Mouse (Mus musculus) embryo, embryonic 11.5 days (tissue): ENCODE data around the gene Ltbp1.

Source experiments
- DNase-seq: peaks from one replicate; pipeline ENCODE4 v3.0.0-alpha.2; 2012; ENCODE audit warnings: low read depth, low spot score

Ltbp1 gene

DNA sequence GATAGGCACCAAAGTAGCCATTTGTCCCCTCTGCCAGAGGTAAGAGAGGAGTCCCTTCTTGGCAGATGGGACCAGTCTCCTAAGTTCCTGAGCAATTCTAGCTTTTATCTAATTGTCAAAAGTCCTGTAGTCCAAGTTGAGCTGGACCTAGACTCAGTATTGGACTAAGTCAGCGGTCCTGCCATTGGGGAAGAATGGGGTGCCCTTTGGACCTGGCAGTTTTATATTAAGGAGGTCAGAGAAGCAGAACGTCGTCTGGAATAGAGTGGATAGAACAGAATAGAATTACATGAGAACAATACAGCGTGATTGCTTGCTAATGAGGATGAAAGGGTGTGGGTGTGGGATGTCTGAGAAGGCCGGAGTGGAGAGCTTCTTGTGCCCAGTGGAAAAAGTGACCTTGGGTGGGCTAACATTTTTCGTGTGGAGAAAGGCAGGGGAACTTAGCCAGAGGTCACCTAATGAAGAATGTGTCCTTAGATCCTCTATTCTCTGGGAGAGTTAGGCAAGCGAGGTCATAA is 167.4 kb downstream of the Ltbp1 start:
- no peak for DNase-seq

DNA sequence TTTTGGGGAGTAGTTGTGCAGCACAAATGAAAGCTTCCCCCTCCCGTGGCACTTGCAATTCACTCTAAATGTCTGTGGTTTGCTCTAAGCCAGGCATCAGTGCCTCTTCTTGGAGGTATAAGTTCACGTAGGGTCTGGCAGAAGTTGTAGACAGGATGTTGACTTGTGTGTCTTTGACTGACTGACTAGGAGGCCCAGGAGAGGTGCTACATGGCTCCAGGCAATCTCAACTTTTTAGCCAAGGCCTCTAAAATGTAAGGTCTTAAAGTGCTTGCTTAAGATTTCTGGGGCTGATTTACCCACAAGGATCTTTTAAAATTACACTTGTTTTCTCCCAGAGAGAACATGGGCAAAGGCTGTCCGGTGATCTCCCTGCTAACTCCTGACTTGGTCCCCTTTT is 169.1 kb downstream of the Ltbp1 start:
- DNase-seq, result no peak

DNA sequence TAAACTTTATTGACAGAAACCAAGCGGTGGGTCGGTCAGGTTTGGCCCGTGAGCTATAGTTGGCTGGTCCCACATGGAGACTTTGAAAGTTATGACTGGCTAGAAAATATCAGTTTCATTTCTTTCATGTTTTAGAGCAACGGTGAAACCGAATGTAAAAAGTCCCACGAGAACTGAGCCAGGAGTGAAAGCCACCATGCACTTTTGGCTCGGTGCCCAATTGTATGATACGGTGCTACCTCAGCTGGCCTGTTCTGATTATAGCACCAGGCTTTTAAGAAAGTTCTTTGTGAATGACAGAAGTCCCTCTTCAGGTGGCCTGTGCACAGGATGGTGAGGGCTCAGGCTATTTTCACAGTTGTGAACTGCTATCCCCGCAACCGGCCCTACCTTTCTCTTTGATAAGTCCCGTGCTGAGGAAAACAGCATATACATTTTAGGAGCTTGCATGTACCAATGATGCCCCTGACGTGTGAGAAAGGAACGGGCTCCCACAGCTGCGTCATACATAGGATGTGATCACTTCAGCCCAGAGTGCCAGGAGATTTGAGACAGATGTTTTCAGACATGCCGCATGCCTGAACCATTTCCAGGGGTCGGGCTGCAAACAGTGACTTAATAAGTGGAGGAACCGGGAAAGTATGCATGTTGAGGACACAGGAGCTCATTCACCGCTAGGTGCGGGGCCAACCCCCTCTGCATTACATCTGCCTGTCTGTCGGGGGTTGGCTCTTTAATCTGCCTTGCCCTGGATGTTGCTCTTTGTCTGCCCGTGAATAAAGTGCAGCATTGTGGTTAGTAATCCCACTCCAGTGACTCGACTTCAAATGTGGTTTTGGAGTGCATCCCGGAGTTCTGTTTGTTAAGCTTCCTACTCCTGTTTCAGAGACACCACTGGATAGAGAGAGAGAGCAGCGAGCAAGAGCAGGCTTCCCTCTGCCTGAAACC is 172.8 kb downstream of the Ltbp1 start:
- DNase-seq, result peak; percentile 34

DNA sequence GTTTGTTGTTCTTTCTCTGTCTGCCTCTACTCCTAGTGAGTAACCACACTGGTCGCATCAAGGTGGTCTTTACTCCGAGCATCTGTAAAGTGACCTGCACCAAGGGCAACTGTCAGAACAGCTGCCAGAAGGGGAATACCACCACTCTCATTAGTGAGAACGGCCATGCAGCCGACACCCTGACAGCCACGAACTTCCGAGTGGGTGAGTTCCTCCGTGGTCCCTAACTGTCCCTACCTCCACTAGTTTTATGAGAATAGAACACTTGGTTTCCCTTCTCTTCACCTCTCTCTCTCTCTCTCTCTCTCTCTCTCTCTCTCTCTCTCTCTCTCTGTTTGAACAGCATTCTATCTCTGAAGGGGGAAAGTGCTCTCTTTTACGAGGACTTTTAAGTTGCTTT is 173.6 kb downstream of the Ltbp1 start:
- DNase-seq, result no peak

DNA sequence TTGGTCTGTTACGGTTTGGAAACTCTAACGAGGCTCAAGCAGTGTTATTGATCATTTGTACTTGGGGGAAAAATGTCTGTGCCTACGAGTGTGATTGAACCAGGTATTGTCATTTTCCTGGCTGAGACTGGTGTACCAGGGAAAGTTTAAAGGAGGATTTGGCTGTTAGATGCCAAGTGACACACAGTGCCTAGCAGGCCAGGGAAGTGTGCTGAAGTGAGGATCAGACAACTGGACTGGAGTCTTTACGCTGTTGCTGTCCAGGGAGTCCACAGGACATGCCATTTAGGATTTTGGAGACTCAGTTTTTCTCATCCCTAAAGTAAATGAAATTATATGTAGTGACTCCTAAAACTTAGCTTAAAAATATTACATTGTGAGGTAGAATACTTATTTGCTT is 174.9 kb downstream of the Ltbp1 start:
- DNase-seq, result no peak

DNA sequence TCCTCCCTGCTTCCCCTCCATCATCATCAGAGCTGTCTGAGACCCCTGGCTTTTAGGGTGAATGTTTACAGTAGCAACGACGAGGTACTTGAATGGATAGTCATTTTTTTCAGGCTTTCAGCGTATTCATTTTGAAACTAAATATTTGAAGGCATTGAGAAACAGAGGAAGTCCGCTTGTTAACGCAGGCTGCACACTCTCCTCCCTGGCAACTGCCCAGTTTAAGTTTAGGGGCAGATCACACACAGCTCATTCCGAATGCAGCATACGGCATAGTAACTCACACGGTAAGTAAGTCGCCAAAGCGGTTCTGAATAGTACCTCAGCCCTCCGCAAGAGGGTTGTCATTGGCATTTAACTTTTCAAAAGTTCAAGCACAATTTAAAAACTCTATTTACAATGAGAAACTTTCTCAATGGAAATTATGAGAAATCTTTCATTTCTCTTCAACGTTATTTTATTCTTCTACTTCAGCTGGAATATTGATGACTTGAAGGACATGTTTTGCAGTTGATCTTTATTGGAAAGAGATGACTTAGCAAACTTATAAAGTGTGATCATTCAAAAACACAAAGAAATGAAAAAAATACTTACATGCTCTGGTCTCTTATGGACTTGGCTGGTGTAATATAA is 175.7 kb downstream of the Ltbp1 start:
- no peak for DNase-seq

DNA sequence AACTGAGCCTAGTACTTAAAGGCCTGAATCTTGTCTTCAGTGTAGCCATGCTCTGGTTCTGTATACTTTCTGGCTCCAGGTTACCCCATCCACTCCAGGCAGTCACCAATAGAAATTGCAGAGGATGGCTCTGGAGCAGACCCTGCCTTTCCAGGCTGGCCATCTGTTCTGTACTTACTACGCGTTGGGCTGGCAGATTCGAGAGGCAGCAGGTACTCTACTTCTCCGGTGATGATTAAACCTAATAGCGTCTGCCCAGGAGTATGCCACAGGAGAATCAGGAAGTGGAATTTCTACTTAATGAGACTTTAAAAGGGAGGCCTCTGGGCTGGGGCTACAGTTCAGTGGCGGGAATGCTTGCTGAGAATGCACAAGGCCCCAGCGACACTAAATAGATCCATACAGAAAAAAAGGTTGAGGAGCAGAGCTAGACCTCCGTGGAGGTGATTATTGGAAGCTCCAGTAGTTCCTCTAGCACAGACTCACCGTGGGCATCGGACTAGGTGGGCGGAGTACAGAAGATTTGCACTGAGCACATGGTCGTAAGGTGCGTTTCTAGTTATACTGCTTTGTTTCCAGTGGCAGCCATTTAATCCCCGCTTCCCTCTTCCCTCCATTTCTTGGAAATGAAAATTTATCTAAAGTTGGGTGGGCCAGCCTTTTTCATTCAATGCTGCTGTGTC is 177.1 kb downstream of the Ltbp1 start:
- DNase-seq, result no peak

DNA sequence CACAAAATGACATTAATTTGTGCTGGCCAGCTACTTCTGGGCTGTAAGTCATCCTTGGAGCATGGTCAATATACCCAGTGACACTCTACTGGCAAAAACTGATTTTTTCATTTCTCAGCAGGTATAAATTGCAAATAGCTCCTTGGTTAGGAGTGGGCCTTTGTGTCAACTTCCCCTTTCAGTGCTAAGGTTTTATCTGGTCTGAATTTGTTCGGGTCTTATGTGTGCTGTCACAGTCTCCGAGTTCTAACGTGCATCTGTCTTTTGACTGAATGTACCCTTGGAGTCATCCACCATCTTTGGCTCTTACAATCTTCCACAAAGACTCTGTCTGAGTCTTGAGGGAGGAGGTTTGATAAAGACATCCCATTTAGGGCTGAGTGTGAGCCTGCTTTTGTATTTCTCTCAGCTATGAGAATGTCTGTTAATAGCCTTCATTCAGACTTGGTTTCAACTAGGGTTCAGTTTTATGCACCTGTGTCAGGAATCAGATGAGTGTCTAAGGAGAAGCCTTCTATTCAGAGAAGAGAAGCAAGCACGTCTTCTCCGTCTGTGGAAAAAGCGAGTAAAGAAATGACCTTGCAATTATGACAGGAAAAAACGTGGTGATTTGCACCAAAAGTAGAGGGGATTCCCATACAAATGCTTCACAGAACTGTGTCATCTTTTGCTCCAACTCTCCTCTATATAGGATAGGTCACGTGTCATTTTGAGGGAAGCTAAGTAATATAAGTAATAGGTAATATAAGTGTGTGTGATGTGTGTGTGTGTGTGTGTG is 181.6 kb downstream of the Ltbp1 start:
- DNase-seq, result no peak

DNA sequence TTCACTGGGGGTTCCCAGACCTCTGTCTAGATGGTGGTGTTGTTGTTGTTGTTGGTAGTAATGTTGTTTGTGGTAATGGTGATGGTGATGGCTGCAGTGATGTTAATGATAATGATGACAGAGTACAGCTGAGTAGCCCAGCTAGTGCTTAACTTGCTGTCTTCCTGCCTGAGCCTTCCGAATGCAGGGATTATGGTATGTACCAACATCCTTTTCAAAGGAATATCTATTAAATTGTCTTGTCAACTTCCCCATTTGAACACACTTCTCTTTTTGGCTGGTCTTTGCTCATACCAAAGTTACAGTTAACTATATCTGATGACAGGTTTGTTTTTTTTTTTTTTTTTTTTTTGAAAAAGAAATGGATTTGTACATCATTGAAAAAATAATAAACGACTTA is 191.6 kb downstream of the Ltbp1 start:
- DNase-seq, result no peak

DNA sequence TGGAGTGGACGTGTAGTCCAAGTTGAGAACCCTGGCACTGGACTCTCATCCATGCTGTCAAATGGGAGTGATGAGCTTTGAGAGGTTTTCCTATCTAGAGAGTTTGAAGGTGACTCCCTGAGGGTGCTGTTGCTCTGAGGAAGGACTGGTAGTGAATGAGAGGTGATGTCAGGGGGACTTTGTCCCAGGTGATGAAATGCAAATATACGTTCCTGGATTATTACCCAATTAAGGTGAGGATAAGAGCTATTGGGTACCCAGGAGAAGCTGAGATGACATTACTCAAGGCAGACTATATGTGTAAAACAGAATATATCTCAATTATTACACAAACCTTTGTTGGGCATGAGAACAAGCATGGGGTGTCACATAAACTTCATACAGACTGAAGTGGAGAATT is 193.4 kb downstream of the Ltbp1 start:
- DNase-seq, result no peak

DNA sequence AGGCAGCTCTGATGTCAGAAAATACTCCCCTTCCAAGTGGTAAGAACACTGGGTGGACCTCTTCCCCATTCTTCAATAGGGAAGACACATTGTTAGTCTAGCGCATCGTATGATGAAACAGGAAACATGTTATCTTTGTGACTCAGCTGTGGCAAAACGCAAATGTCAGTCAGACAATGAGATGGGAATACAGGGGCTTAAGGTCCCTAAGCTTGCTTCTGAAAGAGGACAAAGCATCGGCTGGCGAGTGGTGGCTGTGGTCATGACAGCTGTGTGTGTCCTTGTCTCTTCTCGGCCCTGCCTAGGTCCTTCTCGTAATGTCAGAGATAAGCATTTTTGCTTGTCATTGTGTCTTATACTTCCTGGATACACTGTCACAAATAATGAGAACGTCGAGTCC is 194.3 kb downstream of the Ltbp1 start:
- no peak for DNase-seq

DNA sequence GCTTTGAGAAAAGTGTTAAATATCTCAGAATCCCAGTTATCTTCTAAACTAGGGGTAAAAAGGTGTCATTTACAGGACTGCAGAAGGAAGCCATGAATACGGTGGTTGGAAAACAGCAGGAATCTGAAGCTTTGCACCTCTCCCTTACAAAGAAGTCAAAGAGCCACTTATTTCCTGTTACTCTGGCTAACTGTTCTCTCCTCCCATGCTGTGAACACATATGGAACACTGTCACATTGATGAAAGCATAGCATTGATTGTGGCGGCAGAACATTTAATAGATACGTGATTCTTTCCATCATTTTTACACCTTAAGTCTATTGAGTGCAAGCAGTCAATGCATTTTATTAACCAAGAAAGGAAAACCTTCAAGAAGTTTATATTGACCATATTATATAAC is 196.9 kb downstream of the Ltbp1 start:
- DNase-seq, result no peak

DNA sequence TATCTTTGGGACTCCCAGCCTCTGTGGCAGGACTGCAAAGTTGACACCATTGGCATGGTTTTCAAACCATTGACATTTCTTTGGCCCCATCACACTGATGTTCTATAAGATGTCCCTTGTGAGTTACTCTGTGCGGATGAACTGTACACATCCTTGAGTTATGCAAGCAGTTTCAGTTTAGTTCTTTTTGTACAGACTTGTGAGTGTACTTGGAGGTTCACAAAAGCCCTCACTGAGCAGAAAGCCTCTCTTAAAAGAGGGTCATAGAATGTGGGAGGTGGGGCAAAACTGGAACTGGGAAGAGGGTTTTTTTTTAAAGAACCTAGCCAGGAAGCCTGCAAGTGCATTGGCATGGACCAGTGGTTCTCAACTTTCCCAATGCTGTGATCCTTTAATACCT is 198.7 kb downstream of the Ltbp1 start:
- no peak for DNase-seq

DNA sequence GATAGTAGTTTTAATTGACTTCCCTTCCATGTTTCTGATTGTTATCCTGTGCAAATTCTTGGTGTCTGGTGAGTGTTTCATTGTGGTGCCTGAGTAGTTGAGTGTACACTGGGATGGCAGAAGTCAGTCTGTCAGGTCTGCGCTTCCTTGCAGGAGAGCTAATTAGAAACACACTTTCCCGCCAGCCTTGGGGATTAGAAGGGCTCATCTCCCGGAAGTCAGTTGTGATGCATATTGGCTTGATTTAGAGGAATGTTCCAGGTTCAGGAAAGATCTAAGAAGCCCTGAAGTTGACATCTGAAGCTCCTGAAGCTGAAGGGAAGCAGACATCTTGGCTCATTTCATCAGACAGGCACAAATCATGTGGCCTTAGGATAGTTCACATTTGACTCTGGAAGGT is 200.9 kb downstream of the Ltbp1 start:
- DNase-seq, result peak; percentile 8

DNA sequence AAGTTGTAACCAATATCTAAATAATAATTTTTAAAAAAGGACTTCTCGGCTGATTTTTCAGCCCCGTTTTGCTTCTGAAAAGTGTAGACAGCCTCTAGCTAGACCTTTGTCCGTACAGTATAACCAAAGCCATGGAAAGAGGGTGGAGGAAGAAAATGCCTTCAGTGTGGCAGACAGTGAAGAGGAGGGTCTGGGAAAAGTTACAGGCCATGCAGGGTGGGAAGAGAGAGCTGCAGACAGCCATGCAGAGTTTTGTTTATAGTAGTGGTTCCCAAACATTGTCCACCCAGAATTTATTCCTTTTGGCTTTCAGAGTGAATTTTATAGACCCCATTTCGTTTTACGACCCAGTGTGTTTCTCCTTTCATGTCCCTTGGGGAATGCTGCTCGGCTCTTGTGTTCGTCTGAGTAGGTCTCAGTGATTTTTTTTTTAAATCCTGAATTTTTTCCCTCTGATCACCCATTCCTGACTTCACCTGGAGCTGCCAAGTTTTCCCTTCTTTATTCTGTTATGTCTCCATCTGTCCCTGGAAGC is 202.9 kb downstream of the Ltbp1 start:
- DNase-seq, result peak; percentile 8

DNA sequence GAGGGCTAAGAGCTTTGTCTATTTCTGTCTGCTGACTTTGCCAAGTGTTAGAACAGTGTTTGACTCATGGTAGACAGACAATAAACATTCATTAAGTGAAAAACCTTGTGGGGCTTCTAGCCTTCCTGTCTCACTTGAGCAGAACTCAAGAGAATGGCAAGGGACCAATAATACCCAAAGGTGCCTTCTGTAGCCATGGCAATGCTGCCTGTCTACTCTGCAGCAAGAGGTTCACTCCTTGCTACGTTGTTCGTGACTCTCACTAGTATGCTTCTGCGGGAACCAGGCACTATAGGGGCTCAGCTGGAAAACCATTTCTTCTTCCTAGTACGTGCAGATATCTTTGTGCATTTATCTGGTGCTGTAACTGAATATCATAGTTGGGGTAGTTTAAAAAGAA is 205.2 kb downstream of the Ltbp1 start:
- DNase-seq, result no peak

DNA sequence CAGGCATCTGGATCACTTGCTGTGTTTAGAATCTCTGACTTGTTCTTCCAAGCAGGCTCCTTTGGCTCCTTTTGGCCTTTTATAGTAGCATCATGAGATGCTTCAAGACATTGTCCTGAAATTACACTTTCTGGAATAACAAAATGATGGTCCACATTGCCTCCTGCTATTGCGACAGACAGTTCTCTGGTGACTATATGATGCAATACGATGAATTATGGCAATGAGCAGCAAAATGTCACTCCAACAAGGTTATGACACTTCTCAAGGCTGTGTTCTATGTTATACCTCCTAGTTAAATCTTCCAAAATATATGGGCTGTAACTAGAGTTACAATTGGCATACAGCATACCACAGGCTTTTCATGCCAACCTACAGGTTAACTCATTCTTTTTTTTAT is 211.0 kb downstream of the Ltbp1 start:
- no peak for DNase-seq

DNA sequence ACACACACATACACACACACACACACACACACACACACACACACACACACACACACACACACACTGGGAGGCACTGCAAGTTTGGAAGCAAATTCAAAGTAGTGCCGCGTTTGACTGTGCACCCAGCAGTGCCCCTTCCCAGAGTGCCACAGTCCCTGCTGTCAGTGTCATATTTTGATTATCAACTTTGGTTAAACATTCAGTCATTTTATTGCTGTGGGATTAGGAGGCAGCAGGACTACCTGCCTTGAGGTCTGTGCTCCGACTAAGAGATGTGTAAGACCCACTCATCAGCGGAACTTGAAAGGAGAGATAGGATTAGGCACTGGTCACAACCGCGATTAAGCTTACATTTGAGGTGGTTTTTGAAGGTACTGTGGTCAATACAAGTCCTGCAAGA is 213.3 kb downstream of the Ltbp1 start:
- no peak for DNase-seq

DNA sequence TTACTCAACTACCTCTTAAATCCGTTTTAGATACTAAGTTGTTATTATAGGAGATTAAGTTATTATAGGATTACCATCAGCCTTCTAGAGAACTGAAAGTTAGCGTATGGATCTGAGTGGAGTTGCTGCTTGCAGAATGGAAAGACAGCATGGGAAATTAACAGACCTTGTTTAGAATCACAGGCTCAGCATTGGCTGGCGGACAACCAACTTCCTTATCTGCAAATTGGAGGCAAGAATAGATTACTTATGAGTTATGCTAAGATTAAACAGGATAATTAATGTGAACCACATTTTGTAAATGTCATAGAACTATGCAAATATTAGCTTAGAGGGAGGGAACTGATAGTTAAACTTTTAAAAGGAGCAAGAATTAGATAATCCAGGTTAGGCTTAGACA is 223.0 kb downstream of the Ltbp1 start:
- DNase-seq, result no peak

DNA sequence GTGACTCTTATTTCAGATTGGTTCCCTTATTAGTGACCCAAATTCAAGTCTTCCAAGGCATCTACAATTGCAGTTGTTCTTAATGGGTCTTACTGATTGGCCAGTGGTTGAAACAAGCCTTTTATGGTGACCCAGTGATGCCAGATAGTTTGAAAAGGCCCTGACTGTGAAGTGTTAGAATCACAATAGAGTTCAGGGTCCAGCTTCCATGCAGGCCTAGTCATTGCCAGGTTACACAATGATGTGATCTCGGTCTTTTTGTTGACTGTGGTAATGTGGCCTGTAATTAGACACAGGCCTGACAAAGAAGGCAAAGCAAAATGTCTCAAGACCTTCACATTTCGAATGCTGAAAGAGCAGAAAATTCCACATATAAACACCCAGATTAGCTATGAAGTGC is 227.8 kb downstream of the Ltbp1 start:
- DNase-seq, result no peak

DNA sequence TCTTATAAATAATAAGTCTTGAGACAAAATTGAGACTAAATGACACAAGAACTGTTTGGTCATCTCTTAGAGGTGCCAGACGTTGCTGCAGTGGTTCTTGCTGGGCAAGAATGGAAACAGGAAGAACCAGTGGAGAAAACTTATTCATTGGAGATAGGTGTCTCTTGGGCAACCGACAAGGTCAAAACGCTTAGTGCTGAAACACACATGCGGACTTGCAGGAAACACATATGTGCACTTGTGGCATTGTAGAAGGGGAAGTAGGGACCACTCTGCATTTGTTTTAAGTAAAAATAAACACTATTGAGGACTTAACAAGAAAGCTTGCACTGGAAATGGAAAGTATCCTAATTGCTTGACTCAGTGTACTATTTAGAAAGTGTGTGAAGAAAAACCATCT is 228.6 kb downstream of the Ltbp1 start:
- DNase-seq, result no peak
